Mouse (Mus musculus): ENCODE data around the gene Hypk.

GRCm38 (mm10) chr2:121423166-121423565 lies 29.9 kb upstream of the Hypk start:
- TF ChIP-seq CTCF (IDR thresholded peaks at IDR 0.05) (no peak), EP300 (IDR thresholded peaks at IDR 0.05) (no peak)

All from lung, postnatal 0 days (tissue).